15 mouse cellular contexts compared by ENCODE assay signal in genomic region chr8:78714880-78715279, GRCm38 (mm10).
"Had no signal": no experiment of that assay in that cellular context is flagged by ENCODE, and none has a peak within 500 bp of the region (broad histone marks: within the 10 kb centered on the region; RNA-seq: fewer than 3 reads in every experiment).

No protein-coding gene starts in this region.

- H3K4me3 ChIP-seq: neural tube, embryonic 12.5 days; neural tube, embryonic 13.5 days; neural tube, embryonic 15.5 days; stomach, embryonic 15.5 days had no signal

- H3K4me1 ChIP-seq: neural tube, embryonic 12.5 days; neural tube, embryonic 15.5 days had no signal

- H3K4me2 ChIP-seq: neural tube, embryonic 12.5 days; neural tube, embryonic 13.5 days; neural tube, embryonic 15.5 days; stomach, embryonic 15.5 days had no signal

- H3K27me3 ChIP-seq: neural tube, embryonic 12.5 days; neural tube, embryonic 13.5 days; neural tube, embryonic 15.5 days; stomach, embryonic 15.5 days had no signal

- H3K9me3 ChIP-seq: neural tube, embryonic 12.5 days; neural tube, embryonic 13.5 days; neural tube, embryonic 15.5 days; stomach, embryonic 15.5 days had no signal

- H3K27ac ChIP-seq: neural tube, embryonic 12.5 days; neural tube, embryonic 13.5 days; neural tube, embryonic 15.5 days; stomach, embryonic 15.5 days; stomach, postnatal 0 days had no signal

- DNase-seq: retina, postnatal 1 day; right cerebral cortex, adult 18-20 months; right cerebral cortex, postnatal 14 days; right cerebral cortex, postnatal 25 days; right cerebral cortex, postnatal 4 days; spleen, adult 18-20 months; thymus, adult 18-20 months; thymus, adult 2 months; thymus, postnatal 14 days; thymus, postnatal 25 days had no signal

- H3K9ac ChIP-seq: neural tube, embryonic 12.5 days; neural tube, embryonic 13.5 days; neural tube, embryonic 15.5 days; stomach, embryonic 15.5 days had no signal

- H3K36me3 ChIP-seq: neural tube, embryonic 13.5 days; stomach, embryonic 15.5 days had no signal
